Mouse (Mus musculus) midbrain, embryonic 14.5 days (tissue): Measurements from ENCODE around the gene Cdkl2. TPM values are rescaled to one million over a fixed set of nuclear protein-coding genes. Genes with fewer than 3 reads are reported as not detected.
A peak's percentile ranks its signal among the peaks of the same experiment; 100 is the strongest.

ENCODE experiments used
- ATAC-seq: fragments of 200-750 bp; cut with Nextera tagmentation; 2 replicates; pipeline ENCODE4 v1.8.0; 2017; ENCODE audit warnings: moderate number of reproducible peaks, moderate library complexity; ENCODE audit not compliant: low FRiP score, low TSS enrichment
- DNase-seq: peaks from one replicate; pipeline ENCODE4 v3.0.0-alpha.2; 2015
- H3K27ac ChIP-seq: fragments of 300-500 bp; sonication (generic); replicated peaks from 2 replicates; pipeline ENCODE4 v1.5.1; 2014; ENCODE audit warnings: mild to moderate bottlenecking, low read depth, low read length, moderate library complexity
- H3K27me3 ChIP-seq: fragments of 300-500 bp; sonication (generic); 2 replicates; pipeline ENCODE4 v1.6.1; 2014; ENCODE audit warnings: low read length, control low read depth, mixed read lengths; ENCODE audit not compliant: control insufficient read depth, insufficient read depth
- H3K36me3 ChIP-seq: fragments of 300-500 bp; sonication (generic); 2 replicates; pipeline ENCODE4 v1.6.1; 2014; ENCODE audit warnings: low read length, control low read depth; ENCODE audit not compliant: control insufficient read depth, insufficient read depth
- H3K4me1 ChIP-seq: fragments of 300-500 bp; sonication (generic); 2 replicates; pipeline ENCODE4 v1.6.1; 2014; ENCODE audit warnings: mild to moderate bottlenecking, antibody characterized with exemption, low read length, control low read depth; ENCODE audit not compliant: control insufficient read depth, insufficient read depth
- H3K4me2 ChIP-seq: fragments of 300-500 bp; sonication (generic); 2 replicates; pipeline ENCODE4 v1.6.1; 2014; ENCODE audit warnings: mild to moderate bottlenecking, low read length, moderate library complexity
- H3K4me3 ChIP-seq: fragments of 300-500 bp; sonication (generic); replicated peaks from 2 replicates; pipeline ENCODE4 v1.5.1; 2014; ENCODE audit warnings: low read depth, low read length
- H3K9ac ChIP-seq: fragments of 300-500 bp; sonication (generic); replicated peaks from 2 replicates; pipeline ENCODE4 v1.6.1; 2014; ENCODE audit warnings: mild to moderate bottlenecking, low read length, moderate library complexity
- H3K9me3 ChIP-seq: fragments of 300-500 bp; sonication (generic); 2 replicates; pipeline ENCODE4 v1.6.1; 2016; ENCODE audit warnings: low read length, control low read depth, mixed read lengths; ENCODE audit not compliant: control insufficient read depth
- WGBS: fragments of 180-500 bp; shearing (Covaris S2); extraction: QIAGEN DNeasy Blood & Tissue Kit; methylation state at CpG from one replicate; pipeline ENCODE4 v1.1.7; 2014; 5-methylcytosine and 5-hydroxymethylcytosine counted together
- polyA plus RNA-seq: library from polyadenylated mRNA; unstranded; fragments of >200 nt; fragmentation: Nextera tagmentation; extraction: Ambion mirVana; gene quantifications from 2 replicates; pipeline ENCODE4 v1.2.1, GENCODE M21; 2014

Cdkl2 gene
- polyA plus RNA-seq, 1 experiment from 2014 or later = 7.7 TPM

- Histone ChIP-seq H3K9ac (no peak overlapping the region), H3K36me3 (no peaks in the 10 kb centered on the region), H3K4me1 (peaks cover 23% of the 10 kb centered on the region), H3K9me3 (no peaks in the 10 kb centered on the region), H3K27me3 (no peaks in the 10 kb centered on the region), H3K4me2 (no peak overlapping the region), H3K4me3 (no peak overlapping the region), H3K27ac (no peak overlapping the region)
- no peak for ATAC-seq
- 77% methylated on average over 1 of the region's 1 CpGs for WGBS
- no peak for DNase-seq
Observed at GRCm38 (mm10) chr5:92079304-92079703, 35.6 kb upstream of the Cdkl2 start.

GRCm38 (mm10) chr5:92078751-92079150, 35.1 kb upstream of the Cdkl2 start:
- no peak overlapping the region for H3K9ac ChIP-seq
- H3K4me3 ChIP-seq = no peak overlapping the region
- no peaks in the 10 kb centered on the region for H3K9me3 ChIP-seq
- DNase-seq (no peak), ATAC-seq (no peak)
- no peak overlapping the region for H3K27ac ChIP-seq
- no peaks in the 10 kb centered on the region for H3K36me3 ChIP-seq
- H3K4me1 ChIP-seq = peaks cover 23% of the 10 kb centered on the region
- H3K4me2 ChIP-seq = no peak overlapping the region
- no peaks in the 10 kb centered on the region for H3K27me3 ChIP-seq

GRCm38 (mm10) chr5:92076273-92076672, 32.6 kb upstream of the Cdkl2 start:
- Histone ChIP-seq H3K27me3 (no peaks in the 10 kb centered on the region), H3K4me2 (no peak overlapping the region), H3K9me3 (no peaks in the 10 kb centered on the region), H3K27ac (no peak overlapping the region), H3K4me1 (peaks cover 12% of the 10 kb centered on the region), H3K36me3 (peaks cover 9% of the 10 kb centered on the region), H3K4me3 (no peak overlapping the region), H3K9ac (no peak overlapping the region)
- 92% methylated on average over 1 of the region's 1 CpGs for WGBS
- ATAC-seq = no peak
- no peak for DNase-seq

- peaks cover 17% of the 10 kb centered on the region for H3K36me3 ChIP-seq
- H3K9me3 ChIP-seq = no peaks in the 10 kb centered on the region
- no peak overlapping the region for H3K27ac ChIP-seq
- no peak overlapping the region for H3K4me2 ChIP-seq
- 88% methylated on average over 14 of the region's 14 CpGs for WGBS
- H3K27me3 ChIP-seq = no peaks in the 10 kb centered on the region
- DNase-seq (no peak), ATAC-seq (no peak)
- H3K9ac ChIP-seq = no peak overlapping the region
- 0 out of 2 replicates have a peak, but pooled peaks cover 1% of the 10 kb centered on the region for H3K4me1 ChIP-seq
- no peak overlapping the region for H3K4me3 ChIP-seq
Observed at GRCm38 (mm10) chr5:92074061-92074460, 30.4 kb upstream of the Cdkl2 start.

- Histone ChIP-seq H3K9me3 (no peaks in the 10 kb centered on the region), H3K4me3 (no peak overlapping the region), H3K4me2 (no peak overlapping the region), H3K4me1 (no peaks in the 10 kb centered on the region), H3K27me3 (no peaks in the 10 kb centered on the region), H3K9ac (no peak overlapping the region), H3K27ac (no peak overlapping the region), H3K36me3 (peaks cover 80% of the 10 kb centered on the region)
- ATAC-seq = no peak
- 95% methylated on average over 2 of the region's 2 CpGs for WGBS
- no peak for DNase-seq
Observed at GRCm38 (mm10) chr5:92063192-92063591, 19.5 kb upstream of the Cdkl2 start.

- no peaks in the 10 kb centered on the region for H3K27me3 ChIP-seq
- 95% methylated on average over 6 of the region's 6 CpGs for WGBS
- no peak for ATAC-seq
- DNase-seq = no peak
- H3K4me1 ChIP-seq = no peaks in the 10 kb centered on the region
- H3K4me2 ChIP-seq = no peak overlapping the region
- H3K36me3 ChIP-seq = peaks cover 57% of the 10 kb centered on the region
- no peak overlapping the region for H3K4me3 ChIP-seq
- H3K9me3 ChIP-seq = no peaks in the 10 kb centered on the region
- H3K27ac ChIP-seq = no peak overlapping the region
- H3K9ac ChIP-seq = no peak overlapping the region
Observed at GRCm38 (mm10) chr5:92052866-92053265, 9.2 kb upstream of the Cdkl2 start.

GRCm38 (mm10) chr5:92050419-92050818, 6.7 kb upstream of the Cdkl2 start:
- Histone ChIP-seq H3K9me3 (no peaks in the 10 kb centered on the region), H3K4me2 (no peak overlapping the region), H3K9ac (no peak overlapping the region), H3K36me3 (peaks cover 33% of the 10 kb centered on the region), H3K27me3 (no peaks in the 10 kb centered on the region), H3K4me1 (no peaks in the 10 kb centered on the region), H3K27ac (no peak overlapping the region), H3K4me3 (no peak overlapping the region)
- no peak for ATAC-seq
- 90% methylated on average over 3 of the region's 3 CpGs for WGBS
- DNase-seq = no peak

- Histone ChIP-seq H3K36me3 (no peaks in the 10 kb centered on the region), H3K4me2 (peak overlapping the region; percentile 98), H3K4me1 (no peaks in the 10 kb centered on the region), H3K9me3 (no peaks in the 10 kb centered on the region), H3K27ac (peak overlapping the region; percentile 41; the same call in 1 of the 2 replicates), H3K27me3 (peaks cover 6% of the 10 kb centered on the region; the same call in 1 of the 2 replicates), H3K9ac (peak overlapping the region; percentile 57), H3K4me3 (peak overlapping the region; percentile 76)
- DNase-seq (peak; percentile 93), ATAC-seq (peak; percentile 99)
- WGBS = under 1% methylated on average over 68 of the region's 68 CpGs
Observed at GRCm38 (mm10) chr5:92042377-92043348, 1.0 kb downstream of the Cdkl2 start.

- Histone ChIP-seq H3K4me1 (no peaks in the 10 kb centered on the region), H3K9me3 (no peaks in the 10 kb centered on the region), H3K27me3 (no peaks in the 10 kb centered on the region), H3K4me3 (no peak overlapping the region), H3K9ac (no peak overlapping the region), H3K27ac (no peak overlapping the region), H3K36me3 (no peaks in the 10 kb centered on the region), H3K4me2 (no peak overlapping the region)
- ATAC-seq (no peak), DNase-seq (no peak)
- 72% methylated on average over 2 of the region's 2 CpGs for WGBS
Observed at GRCm38 (mm10) chr5:92019960-92020359, 23.7 kb downstream of the Cdkl2 start.
